Mouse (Mus musculus) limb, embryonic 15.5 days (tissue): ENCODE measurements around the gene Msx2. TPM values are rescaled to one million over a fixed set of nuclear protein-coding genes. Genes with fewer than 3 reads are reported as not detected.

Experiments used
- ATAC-seq: fragments of 200-750 bp; cut with Nextera tagmentation; 2 replicates; pipeline ENCODE4 v1.8.0; 2017; ENCODE audit warnings: low read depth, moderate TSS enrichment; ENCODE audit not compliant: insufficient number of reproducible peaks, low FRiP score, low TSS enrichment
- H3K27ac ChIP-seq: fragments of 300-500 bp; sonication (generic); 2 replicates; pipeline ENCODE4 v1.5.1; 2015; ENCODE audit warnings: moderate library complexity, mild to moderate bottlenecking, inconsistent platforms
- H3K27me3 ChIP-seq: fragments of 300-500 bp; sonication (generic); 2 replicates; pipeline ENCODE4 v1.6.1; 2015; ENCODE audit warnings: inconsistent platforms
- H3K36me3 ChIP-seq: fragments of 300-500 bp; sonication (generic); 2 replicates; pipeline ENCODE4 v1.6.1; 2015; ENCODE audit warnings: inconsistent platforms
- H3K4me1 ChIP-seq: fragments of 300-500 bp; sonication (generic); 2 replicates; pipeline ENCODE4 v1.6.1; 2015; ENCODE audit warnings: inconsistent platforms
- H3K4me2 ChIP-seq: fragments of 300-500 bp; sonication (generic); 2 replicates; pipeline ENCODE4 v1.6.1; 2015; ENCODE audit warnings: mild to moderate bottlenecking, inconsistent platforms
- H3K4me3 ChIP-seq: fragments of 300-500 bp; sonication (generic); 2 replicates; pipeline ENCODE4 v1.5.1; 2015; ENCODE audit warnings: mild to moderate bottlenecking, inconsistent platforms
- H3K9ac ChIP-seq: fragments of 300-500 bp; sonication (generic); 2 replicates; pipeline ENCODE4 v1.6.1; 2015; ENCODE audit warnings: inconsistent platforms
- H3K9me3 ChIP-seq: fragments of 300-500 bp; sonication (generic); 2 replicates; pipeline ENCODE4 v1.6.1; 2016; ENCODE audit warnings: inconsistent platforms
- WGBS: fragments of 180-500 bp; shearing (Covaris S2); methylation state at CpG from one replicate; pipeline ENCODE4 v1.1.7; 2015; 5-methylcytosine and 5-hydroxymethylcytosine counted together
- polyA plus RNA-seq: library from polyadenylated mRNA; unstranded; fragments of >200 nt; fragmentation: Nextera tagmentation; extraction: Ambion mirVana; gene quantifications from 2 replicates; pipeline ENCODE4 v1.2.1, GENCODE M21; 2015

Msx2 gene
- polyA plus RNA-seq, 1 experiment from 2014 or later = 22.7 TPM

DNA sequence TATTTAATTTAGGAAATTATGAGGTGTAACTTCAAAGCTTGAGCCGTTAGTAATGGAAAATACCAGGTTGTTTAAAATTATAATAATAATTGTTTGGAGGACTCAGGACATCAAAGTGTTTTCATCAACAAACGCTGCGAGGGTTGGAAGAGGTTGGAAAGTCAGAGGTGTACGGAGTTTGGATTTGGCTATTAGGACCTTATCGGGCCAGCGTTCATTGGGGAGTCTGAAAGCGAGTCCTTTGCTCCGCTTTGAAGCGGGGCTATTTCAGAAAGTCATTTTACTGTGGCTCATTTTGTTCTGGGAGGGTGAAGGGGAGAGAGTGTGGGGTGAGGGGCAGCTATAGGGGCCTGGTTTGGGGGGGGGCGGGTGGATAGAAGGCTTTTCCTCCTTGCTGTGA lies 8.9 kb downstream of the Msx2 start:
- ATAC-seq = no peak
- H3K27me3 ChIP-seq = peaks cover 70% of the 10 kb centered on the region
- H3K27ac ChIP-seq = peak overlapping the region; percentile 38; the same call in 1 of the 2 replicates
- H3K9me3 ChIP-seq = no peaks in the 10 kb centered on the region
- no peak overlapping the region for H3K4me3 ChIP-seq
- H3K4me1 ChIP-seq = peaks cover 36% of the 10 kb centered on the region
- WGBS = 18% methylated on average over 10 of the region's 10 CpGs
- no peak overlapping the region; the same call in 1 of the 2 replicates for H3K4me2 ChIP-seq
- H3K9ac ChIP-seq = no peak overlapping the region
- H3K36me3 ChIP-seq = no peaks in the 10 kb centered on the region

DNA sequence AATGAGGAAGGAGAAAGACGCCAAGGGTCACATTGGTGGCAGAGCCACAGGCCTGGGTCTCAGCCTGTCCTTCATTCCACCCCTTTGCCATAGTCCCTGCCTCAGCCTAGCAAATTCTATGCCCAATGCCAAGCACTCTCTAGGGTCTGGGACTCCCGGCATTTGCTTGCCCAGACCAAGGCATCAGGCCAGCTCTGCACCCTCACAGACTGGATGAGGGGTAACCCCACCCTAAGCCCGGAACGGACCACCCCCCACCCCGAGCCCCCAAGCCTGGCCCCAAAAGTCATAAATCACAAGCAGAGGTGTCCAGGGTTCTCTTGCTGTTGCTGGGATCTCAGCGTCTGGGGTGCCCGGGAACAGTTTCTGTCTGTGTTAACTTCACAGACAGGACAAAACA lies 9.8 kb downstream of the Msx2 start:
- Histone ChIP-seq H3K9ac (no peak overlapping the region), H3K4me3 (peak overlapping the region; percentile 41), H3K27ac (no peak overlapping the region; the same call in 1 of the 2 replicates), H3K9me3 (no peaks in the 10 kb centered on the region), H3K4me2 (peak overlapping the region; percentile 75), H3K4me1 (peaks cover 33% of the 10 kb centered on the region), H3K36me3 (no peaks in the 10 kb centered on the region), H3K27me3 (peaks cover 66% of the 10 kb centered on the region)
- no peak for ATAC-seq
- WGBS = 2% methylated on average over 7 of the region's 7 CpGs

DNA sequence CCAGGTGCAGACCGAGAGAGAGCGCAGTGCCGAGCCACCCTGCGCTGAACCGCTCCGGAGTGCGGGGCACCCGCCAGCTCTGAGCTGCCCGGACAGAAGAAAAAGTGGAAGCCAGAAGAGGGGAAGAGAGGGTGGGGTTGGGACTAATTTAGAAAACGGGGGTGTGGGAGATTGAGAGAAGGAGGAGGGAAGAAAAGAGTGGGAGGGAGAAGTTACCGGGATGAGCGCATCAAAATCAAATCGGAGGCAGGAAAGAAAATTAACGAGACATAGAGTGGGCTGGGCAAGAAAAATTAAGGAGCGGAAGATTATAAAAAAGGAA lies 10.3 kb downstream of the Msx2 start:
- H3K36me3 ChIP-seq = no peaks in the 10 kb centered on the region
- ATAC-seq = peak; percentile 50; the same call in 1 of the 2 replicates
- H3K4me2 ChIP-seq = peak overlapping the region; percentile 75
- under 1% methylated on average over 15 of the region's 15 CpGs for whole genome bisulfite sequencing
- H3K9ac ChIP-seq = no peak overlapping the region
- peaks cover 63% of the 10 kb centered on the region for H3K27me3 ChIP-seq
- H3K4me1 ChIP-seq = peaks cover 32% of the 10 kb centered on the region
- peak overlapping the region; percentile 41 for H3K4me3 ChIP-seq
- no peaks in the 10 kb centered on the region for H3K9me3 ChIP-seq
- H3K27ac ChIP-seq = no peak overlapping the region

DNA sequence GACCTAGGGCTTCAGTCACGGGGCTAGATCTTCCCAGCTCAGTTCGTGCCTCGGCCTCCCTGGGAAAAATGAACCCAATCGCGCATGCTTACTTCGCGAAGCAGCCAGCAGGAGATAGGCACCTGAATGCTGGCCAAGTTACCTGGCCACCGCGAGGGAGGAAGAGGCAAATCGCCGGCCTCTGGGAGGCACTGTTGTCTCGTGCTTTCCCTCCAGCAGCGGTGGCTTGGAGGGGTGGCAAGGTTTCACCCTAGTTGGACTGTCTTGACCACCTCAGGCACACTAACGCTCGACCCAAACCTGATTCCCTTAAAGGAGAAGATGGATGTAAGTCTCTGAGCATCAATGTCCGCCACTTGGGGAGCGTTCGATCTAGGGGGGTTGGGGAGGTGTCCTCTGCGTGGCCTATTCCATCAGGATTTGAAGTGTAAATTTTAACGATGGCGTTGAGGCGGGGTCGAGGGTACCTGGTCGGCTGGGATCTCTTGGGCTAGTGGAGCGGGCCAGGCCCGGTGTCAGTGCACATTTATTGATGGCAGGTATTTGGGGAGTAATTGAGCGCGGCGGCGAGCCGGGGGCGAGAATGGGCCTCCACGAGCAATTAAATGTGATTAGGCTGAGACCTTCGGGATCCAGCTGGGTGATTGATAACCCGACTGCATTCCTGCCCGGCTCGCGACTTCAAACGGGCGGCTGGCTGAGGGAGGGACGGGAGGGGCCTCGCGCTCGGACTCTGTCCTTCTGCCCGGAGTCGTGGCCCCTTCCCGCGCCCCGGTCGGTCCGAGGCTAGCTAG lies 10.8 kb downstream of the Msx2 start:
- WGBS = under 1% methylated on average over 51 of the region's 51 CpGs
- Histone ChIP-seq H3K27ac (no peak overlapping the region), H3K4me2 (peak overlapping the region; percentile 75), H3K4me1 (peaks cover 32% of the 10 kb centered on the region), H3K9ac (no peak overlapping the region), H3K27me3 (peaks cover 63% of the 10 kb centered on the region), H3K4me3 (peak overlapping the region; percentile 41), H3K9me3 (no peaks in the 10 kb centered on the region), H3K36me3 (no peaks in the 10 kb centered on the region)
- no peak for ATAC-seq

DNA sequence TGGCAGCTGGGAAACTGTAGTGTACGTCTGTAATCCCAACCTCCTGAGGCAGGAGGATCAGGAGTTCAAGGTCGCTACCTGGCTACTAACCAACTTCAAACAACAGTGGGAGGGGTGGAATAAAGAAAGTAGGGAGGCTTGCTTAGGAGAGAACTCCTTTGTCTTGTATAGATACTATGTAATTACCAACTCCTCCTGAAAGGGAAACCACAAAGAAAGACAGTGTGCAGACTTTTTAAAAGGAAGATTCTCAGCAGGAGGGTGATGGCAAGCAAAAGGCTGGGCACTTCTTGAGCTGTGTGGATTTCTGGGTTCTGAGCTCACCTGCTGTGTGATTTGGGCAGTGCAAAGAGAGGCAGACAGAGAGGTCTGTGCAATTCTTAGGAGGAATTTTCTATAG lies 11.5 kb downstream of the Msx2 start:
- no peak overlapping the region for H3K4me2 ChIP-seq
- no peak overlapping the region for H3K4me3 ChIP-seq
- H3K9me3 ChIP-seq = no peaks in the 10 kb centered on the region
- H3K4me1 ChIP-seq = peaks cover 31% of the 10 kb centered on the region
- H3K27me3 ChIP-seq = peaks cover 57% of the 10 kb centered on the region
- no peaks in the 10 kb centered on the region for H3K36me3 ChIP-seq
- 62% methylated on average over 2 of the region's 2 CpGs for WGBS
- ATAC-seq = no peak
- H3K27ac ChIP-seq = no peak overlapping the region
- no peak overlapping the region for H3K9ac ChIP-seq

DNA sequence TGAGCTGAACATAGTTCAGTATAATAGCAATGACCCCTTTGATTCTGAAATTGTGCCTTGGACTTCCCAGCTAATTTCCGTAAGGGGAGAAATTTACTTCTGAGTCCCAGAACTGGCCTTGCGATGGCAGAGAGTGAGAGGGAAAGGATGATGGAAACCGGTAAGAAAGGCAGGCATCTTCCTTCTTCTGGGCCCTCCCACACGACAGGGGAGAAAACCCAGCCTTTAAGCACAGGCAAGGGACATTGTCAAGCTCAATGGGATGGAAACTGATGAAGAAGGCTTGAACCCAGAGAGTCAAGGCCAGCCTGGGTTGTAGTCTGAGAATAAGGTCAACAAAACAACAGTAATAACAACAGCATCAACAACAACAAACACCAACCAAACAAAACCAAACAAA lies 14.1 kb downstream of the Msx2 start:
- no peak overlapping the region for H3K4me2 ChIP-seq
- no peaks in the 10 kb centered on the region for H3K9me3 ChIP-seq
- no peak overlapping the region for H3K27ac ChIP-seq
- no peaks in the 10 kb centered on the region for H3K36me3 ChIP-seq
- peaks cover 44% of the 10 kb centered on the region for H3K27me3 ChIP-seq
- no peak for ATAC-seq
- no peak overlapping the region for H3K4me3 ChIP-seq
- peaks cover 16% of the 10 kb centered on the region for H3K4me1 ChIP-seq
- H3K9ac ChIP-seq = no peak overlapping the region
- WGBS = 61% methylated on average over 4 of the region's 4 CpGs

DNA sequence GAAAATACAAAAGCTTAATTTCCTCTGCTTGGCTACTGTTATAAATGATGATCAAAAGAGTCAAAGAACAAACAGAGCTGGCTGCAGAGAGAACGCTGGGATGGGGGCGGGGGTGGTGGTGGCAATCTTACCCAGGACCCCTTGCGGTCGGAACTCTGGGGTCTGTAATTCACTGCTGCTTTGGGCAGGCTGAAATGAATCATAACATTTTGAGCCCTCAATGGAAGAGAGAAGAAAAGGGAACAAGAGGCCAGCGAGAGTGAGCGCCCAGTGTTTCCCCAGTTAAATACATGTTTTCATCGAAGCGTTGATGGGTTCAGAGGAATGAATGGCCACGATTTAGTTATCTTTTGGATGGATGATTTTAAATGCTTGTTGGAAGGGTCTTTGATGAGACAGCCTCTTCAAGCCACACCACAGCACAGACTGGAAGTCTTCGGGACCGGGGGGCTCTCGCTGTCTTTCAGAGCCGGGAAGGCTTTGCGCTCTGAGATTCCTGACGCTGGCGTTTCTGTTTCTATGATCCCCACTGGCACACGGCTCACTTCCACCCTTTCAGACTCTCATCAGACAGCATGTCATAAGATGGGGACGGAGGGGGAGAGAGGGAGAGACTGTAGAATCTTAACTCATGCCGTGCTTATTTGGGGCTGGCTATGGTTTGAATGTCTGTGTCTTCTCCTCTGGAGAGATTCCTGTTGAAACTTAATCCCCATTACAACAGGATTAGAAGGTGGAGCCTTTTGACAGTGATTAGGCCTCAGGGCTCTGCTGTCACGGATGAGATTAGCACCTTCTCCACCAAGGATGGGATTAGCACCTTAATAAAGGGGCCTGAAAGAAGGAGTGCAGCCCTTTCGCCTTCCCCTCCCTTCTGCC lies 17.8 kb downstream of the Msx2 start:
- peak overlapping the region; percentile 10; the same call in 1 of the 2 replicates for H3K4me3 ChIP-seq
- no peak overlapping the region for H3K27ac ChIP-seq
- no peaks in the 10 kb centered on the region for H3K36me3 ChIP-seq
- H3K27me3 ChIP-seq = peaks cover 18% of the 10 kb centered on the region; the same call in 1 of the 2 replicates
- WGBS = 11% methylated on average over 21 of the region's 21 CpGs
- peak overlapping the region; percentile 41 for H3K4me2 ChIP-seq
- ATAC-seq = no peak
- no peaks in the 10 kb centered on the region for H3K9me3 ChIP-seq
- H3K9ac ChIP-seq = peak overlapping the region; percentile 17; the same call in 1 of the 2 replicates
- H3K4me1 ChIP-seq = no peaks in the 10 kb centered on the region; the same call in none of the 2 replicates

DNA sequence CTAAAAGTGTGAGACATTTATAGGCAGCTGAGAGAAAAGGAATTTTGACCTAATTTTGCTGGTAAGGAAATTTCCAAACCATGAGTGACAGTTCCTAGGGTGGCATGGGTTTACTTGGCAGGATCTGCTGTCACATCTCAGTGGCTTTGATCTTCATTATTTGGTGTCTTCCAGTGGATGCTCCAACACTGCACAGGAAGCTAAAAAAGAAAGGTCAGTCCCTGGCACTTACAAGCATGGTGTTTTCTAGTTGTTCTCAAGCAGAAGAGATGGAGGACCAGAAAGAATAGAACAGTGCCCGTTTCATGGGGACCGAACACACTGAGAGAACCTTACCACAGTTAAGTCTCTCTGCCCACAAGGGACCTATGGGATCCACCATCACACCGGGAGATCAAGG lies 18.9 kb downstream of the Msx2 start:
- no peak overlapping the region for H3K4me2 ChIP-seq

DNA sequence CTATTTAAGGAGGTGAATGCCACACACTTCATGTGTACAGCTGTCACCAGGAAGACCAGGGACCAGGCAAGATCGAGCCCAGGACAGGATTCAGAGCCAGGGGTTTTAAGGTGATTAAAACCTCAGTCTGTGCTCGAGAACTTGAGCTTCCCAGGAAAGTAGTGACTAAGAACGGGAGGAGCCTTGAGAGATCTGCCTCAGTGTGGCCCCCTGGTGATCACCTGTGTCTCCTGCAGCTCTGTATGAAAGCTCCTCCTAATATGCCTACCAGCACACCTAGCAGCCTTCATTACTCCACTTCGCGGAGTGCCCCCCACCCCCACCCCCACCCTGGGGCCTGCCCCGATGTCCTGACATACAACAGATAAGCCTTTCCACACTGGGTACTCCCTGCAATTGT lies 25.3 kb downstream of the Msx2 start:
- H3K27ac ChIP-seq = no peak overlapping the region
- H3K4me1 ChIP-seq = no peaks in the 10 kb centered on the region
- no peak overlapping the region for H3K4me2 ChIP-seq
- 0 out of 2 replicates have a peak, but pooled peaks cover 4% of the 10 kb centered on the region for H3K27me3 ChIP-seq
- ATAC-seq = no peak
- WGBS = 21% methylated on average over 6 of the region's 6 CpGs
- no peaks in the 10 kb centered on the region for H3K9me3 ChIP-seq
- H3K9ac ChIP-seq = no peak overlapping the region
- no peaks in the 10 kb centered on the region for H3K36me3 ChIP-seq
- H3K4me3 ChIP-seq = no peak overlapping the region

More for the DNA sequence above, 18.9 kb downstream of the Msx2 start:
- Histone ChIP-seq H3K9ac (no peak overlapping the region), H3K27me3 (peaks cover 14% of the 10 kb centered on the region; the same call in 1 of the 2 replicates), H3K4me1 (no peaks in the 10 kb centered on the region; the same call in none of the 2 replicates), H3K27ac (no peak overlapping the region), H3K9me3 (no peaks in the 10 kb centered on the region), H3K4me3 (no peak overlapping the region), H3K36me3 (no peaks in the 10 kb centered on the region)
- WGBS = 89% methylated on average over 3 of the region's 3 CpGs
- ATAC-seq = no peak

DNA sequence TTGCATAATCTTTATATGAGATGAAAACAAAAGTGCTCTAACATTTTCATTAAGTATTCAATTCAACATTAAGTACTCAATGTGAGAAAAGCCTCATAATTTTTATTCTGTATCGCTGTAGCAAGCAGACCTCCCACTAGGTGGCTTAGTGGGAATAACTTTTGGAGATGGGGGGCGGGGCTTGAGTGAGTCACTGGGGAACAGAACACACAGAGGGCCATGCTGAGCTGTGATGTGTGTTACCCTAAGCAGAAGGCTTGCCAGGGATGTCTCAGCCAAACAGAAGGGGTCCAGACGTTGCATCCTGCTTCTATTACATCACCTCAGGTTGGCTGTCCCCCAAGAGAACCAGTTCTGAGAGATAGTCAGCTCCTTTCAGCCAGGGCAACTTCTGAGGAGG lies 29.3 kb downstream of the Msx2 start:
- WGBS = 17% methylated on average over 3 of the region's 3 CpGs
- H3K4me2 ChIP-seq = no peak overlapping the region
- H3K4me1 ChIP-seq = no peaks in the 10 kb centered on the region
- H3K27me3 ChIP-seq = 0 out of 2 replicates have a peak, but pooled peaks cover 8% of the 10 kb centered on the region
- H3K36me3 ChIP-seq = no peaks in the 10 kb centered on the region
- no peak overlapping the region for H3K4me3 ChIP-seq
- no peak overlapping the region for H3K9ac ChIP-seq
- H3K9me3 ChIP-seq = no peaks in the 10 kb centered on the region
- no peak for ATAC-seq
- no peak overlapping the region for H3K27ac ChIP-seq

DNA sequence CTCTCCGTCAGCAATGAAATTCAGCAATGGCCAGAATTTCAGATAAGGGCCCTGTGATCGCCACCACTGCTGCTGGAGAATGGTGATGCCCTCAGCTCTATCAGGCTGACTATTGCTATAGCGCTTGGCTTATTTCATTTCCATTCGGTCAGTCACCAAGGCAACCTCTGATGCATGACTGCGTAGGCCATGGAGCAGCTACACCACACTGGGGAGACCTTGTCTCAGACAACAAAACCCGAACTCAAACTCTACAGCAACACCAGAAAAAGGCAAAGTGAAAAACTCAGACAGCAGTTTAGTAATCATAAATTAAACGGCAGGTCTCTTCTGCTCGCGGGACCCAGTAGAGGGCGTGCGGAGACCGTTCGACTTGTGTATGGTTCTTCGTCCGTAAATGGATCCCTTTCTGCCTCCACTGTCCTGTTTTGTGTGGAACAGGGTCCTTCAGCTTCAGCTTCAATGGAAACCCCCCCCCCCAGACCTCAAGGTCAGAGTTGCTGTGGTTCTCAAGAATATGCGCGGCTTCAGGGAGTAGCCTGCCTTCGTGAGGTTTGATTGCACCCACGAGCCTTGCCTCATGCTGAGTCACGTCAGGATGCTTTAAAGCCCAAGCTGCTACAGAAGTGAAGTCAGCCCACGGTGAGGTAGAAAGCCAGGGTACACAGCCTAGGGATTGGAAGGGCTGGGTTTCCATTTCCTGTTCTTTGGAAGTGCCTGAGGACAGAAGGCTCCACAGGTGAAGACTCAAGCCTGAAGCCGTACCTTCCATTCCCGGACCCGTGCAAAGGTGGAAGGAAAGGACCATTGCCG lies 30.5 kb downstream of the Msx2 start:
- H3K4me3 ChIP-seq = peak overlapping the region; percentile 23
- WGBS = 29% methylated on average over 25 of the region's 25 CpGs
- ATAC-seq = no peak
- H3K4me2 ChIP-seq = peak overlapping the region; percentile 48
- H3K36me3 ChIP-seq = no peaks in the 10 kb centered on the region
- H3K9me3 ChIP-seq = no peaks in the 10 kb centered on the region
- H3K27me3 ChIP-seq = 0 out of 2 replicates have a peak, but pooled peaks cover 8% of the 10 kb centered on the region
- 0 out of 2 replicates have a peak, but pooled peaks cover 2% of the 10 kb centered on the region for H3K4me1 ChIP-seq
- H3K27ac ChIP-seq = no peak overlapping the region
- H3K9ac ChIP-seq = no peak overlapping the region
